Mouse (Mus musculus): ENCODE results near the gene Susd1.

DNA sequence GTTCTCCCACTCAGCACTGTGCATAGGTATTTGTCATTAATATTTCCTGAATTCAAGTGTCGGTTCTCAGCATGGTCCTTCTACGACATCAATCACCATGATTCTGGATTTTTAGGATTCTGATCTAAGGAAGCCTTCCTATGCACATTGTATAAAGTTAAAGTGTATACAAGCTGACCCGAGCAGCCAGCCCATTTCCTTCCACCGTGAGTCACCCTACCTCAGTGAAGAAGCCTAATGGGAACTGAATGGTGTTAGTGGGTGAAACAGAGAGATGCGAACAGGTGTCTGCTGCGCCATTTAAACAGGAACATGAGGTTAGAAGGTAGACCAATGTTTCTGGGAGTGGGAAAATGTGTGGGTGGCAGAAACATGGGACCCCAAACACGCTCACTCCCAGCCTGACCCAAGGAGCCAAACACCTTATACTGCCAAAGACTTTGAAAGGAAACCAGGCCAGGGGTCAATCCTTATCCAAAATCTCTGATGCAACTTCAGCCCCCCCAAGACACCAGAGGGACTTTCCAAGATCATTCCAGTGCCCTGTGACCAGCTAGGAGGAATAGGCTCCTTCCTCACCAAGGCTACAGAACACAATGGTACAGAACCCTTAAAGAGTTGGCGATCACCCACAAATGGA, 99.4 kb downstream of the Susd1 start:
- no peak for TF ChIP-seq CTCF (IDR thresholded peaks at IDR 0.05; ENCODE audit: low read depth)
- no peak for TF ChIP-seq EP300 (IDR thresholded peaks at IDR 0.05; ENCODE audit: low read depth)

Measured in liver, embryonic 14.5 days (tissue).